Mouse (Mus musculus) liver, adult 2 months (tissue): ENCODE measurements around the gene Glrp1.

Experiments used
- CTCF ChIP-seq: fragments of 200-500 bp; IDR thresholded peaks from 2 replicates; pipeline ENCODE4 v1.5.1; 2011; ENCODE audit warnings: low read depth, low read length, control low read depth
- POLR2A ChIP-seq: fragments of 200-500 bp; IDR thresholded peaks from 2 replicates; pipeline ENCODE4 v1.6.1; 2011; ENCODE audit warnings: low read length, control low read depth; ENCODE audit not compliant: insufficient read depth; ENCODE audit errors: extremely low read depth

GRCm38 (mm10) chr1:88507214-88507613 lies 2.7 kb downstream of the Glrp1 start:
- TF ChIP-seq CTCF (no peak), POLR2A (no peak)
